Mouse (Mus musculus): ENCODE measurements at regions not wholly inside any gene's neighbourhood (a gene's known extent, or its start where the extent isn't known, plus 50 kb on each side); places are given as distances from the start of the nearest gene placed in this dataset.
A peak's percentile ranks its signal among the peaks of the same experiment; 100 is the strongest.

DNA sequence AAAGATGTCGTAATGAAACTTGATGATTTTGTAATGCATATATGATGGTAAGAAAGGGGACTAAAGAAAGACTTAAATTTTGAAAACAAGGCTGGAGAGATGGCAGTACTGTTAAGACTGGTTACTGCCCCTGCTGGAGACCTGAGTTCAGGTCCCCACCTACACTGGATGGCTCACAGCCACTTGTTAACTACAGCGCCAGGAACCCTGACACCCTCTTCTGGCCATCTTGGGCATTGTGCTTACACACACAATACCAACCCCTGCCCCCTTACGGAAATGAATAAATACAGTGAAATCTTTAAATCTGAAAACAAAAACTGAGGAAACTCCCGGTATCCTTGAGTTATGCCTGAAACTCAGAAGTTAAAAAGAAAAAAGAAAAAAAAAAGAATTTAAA is 131.7 kb upstream of the Dynlrb2 start:
- DNase-seq = peak; percentile 35
- Histone ChIP-seq H3K4me1 (ENCODE audit: control insufficient read depth, insufficient read depth, low read length) (peaks cover 6% of the 10 kb centered on the region), H3K4me3 (replicated peaks; ENCODE audit: insufficient read depth, low read depth, low read length) (no peak overlapping the region), H3K27ac (ENCODE audit: insufficient read depth, low read length) (no peak overlapping the region), H3K27me3 (ENCODE audit: control insufficient read depth, insufficient read depth, low read length) (no peaks in the 10 kb centered on the region)
- no peak for TF ChIP-seq POLR2A (IDR thresholded peaks at IDR 0.05; ENCODE audit: borderline replicate concordance, insufficient read depth, low read length)
- peak; percentile 54; the same call in 1 of the 2 replicates for TF ChIP-seq CTCF (IDR thresholded peaks at IDR 0.05; ENCODE audit: borderline replicate concordance, insufficient read depth, low read depth, low read length)
- WGBS = 73% methylated on average over 4 of the region's 4 CpGs

- TF ChIP-seq CTCF (IDR thresholded peaks at IDR 0.05; ENCODE audit: borderline replicate concordance, insufficient read depth, low read depth, low read length) (no peak), POLR2A (IDR thresholded peaks at IDR 0.05; ENCODE audit: borderline replicate concordance, insufficient read depth, low read length) (no peak)
- peak; percentile 86 to 92 for DNase-seq
- no peaks in the 10 kb centered on the region for H3K27me3 ChIP-seq (ENCODE audit: control insufficient read depth, insufficient read depth, low read length)
- no peak overlapping the region for H3K4me3 ChIP-seq (replicated peaks; ENCODE audit: insufficient read depth, low read depth, low read length)
- 3% methylated on average over 3 of the region's 3 CpGs for WGBS
- peak overlapping the region; percentile 23; the same call in 1 of the 2 replicates for H3K27ac ChIP-seq (ENCODE audit: insufficient read depth, low read length)
- H3K4me1 ChIP-seq (ENCODE audit: control insufficient read depth, insufficient read depth, low read length) = peaks cover 6% of the 10 kb centered on the region
These were observed 132.2 kb upstream of the Dynlrb2 start for GRCm38 (mm10) chr8:116372574-116372973.

DNA sequence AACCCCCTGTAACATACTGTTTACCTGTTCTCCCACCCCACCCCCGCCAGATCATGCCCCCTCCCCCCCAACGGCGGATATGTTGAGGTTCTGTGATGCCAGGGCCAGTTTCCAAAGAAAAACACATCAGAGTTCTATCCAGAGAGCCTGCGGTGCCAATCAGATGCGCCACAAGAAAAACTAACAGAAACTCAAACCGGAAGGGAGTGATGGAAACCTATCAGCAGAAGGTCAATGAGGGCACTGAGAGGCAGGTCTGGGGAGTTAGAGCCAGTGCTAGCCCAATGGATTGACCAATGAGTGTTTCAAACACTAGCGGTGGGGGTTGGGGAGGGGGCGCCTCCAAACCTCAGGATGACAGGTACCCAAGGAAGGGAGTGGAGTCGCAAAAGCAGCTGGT is 132.7 kb upstream of the Dynlrb2 start:
- Histone ChIP-seq H3K27me3 (ENCODE audit: control insufficient read depth, insufficient read depth, low read length) (no peaks in the 10 kb centered on the region), H3K4me3 (replicated peaks; ENCODE audit: insufficient read depth, low read depth, low read length) (no peak overlapping the region), H3K27ac (ENCODE audit: insufficient read depth, low read length) (no peak overlapping the region), H3K4me1 (ENCODE audit: control insufficient read depth, insufficient read depth, low read length) (peaks cover 6% of the 10 kb centered on the region)
- no peak for TF ChIP-seq POLR2A (IDR thresholded peaks at IDR 0.05; ENCODE audit: borderline replicate concordance, insufficient read depth, low read length)
- no peak for TF ChIP-seq CTCF (IDR thresholded peaks at IDR 0.05; ENCODE audit: borderline replicate concordance, insufficient read depth, low read depth, low read length)
- 75% methylated on average over 9 of the region's 9 CpGs for WGBS
- no peak for DNase-seq

- WGBS = 45% methylated on average over 6 of the region's 6 CpGs
- H3K27me3 ChIP-seq (ENCODE audit: control insufficient read depth, insufficient read depth, low read length) = no peaks in the 10 kb centered on the region
- DNase-seq = peak in 1 of 2 experiments; percentile 21
- H3K4me3 ChIP-seq (replicated peaks; ENCODE audit: insufficient read depth, low read depth, low read length) = no peak overlapping the region
- peaks cover 7% of the 10 kb centered on the region for H3K4me1 ChIP-seq (ENCODE audit: control insufficient read depth, insufficient read depth, low read length)
- H3K27ac ChIP-seq (ENCODE audit: insufficient read depth, low read length) = no peak overlapping the region
- TF ChIP-seq CTCF (IDR thresholded peaks at IDR 0.05; ENCODE audit: borderline replicate concordance, insufficient read depth, low read depth, low read length) (no peak), POLR2A (IDR thresholded peaks at IDR 0.05; ENCODE audit: borderline replicate concordance, insufficient read depth, low read length) (no peak)
These were observed 137.3 kb upstream of the Dynlrb2 start for GRCm38 (mm10) chr8:116367491-116367890.

GRCm38 (mm10) chr8:116366706-116367105 is 138.1 kb upstream of the Dynlrb2 start:
- 82% methylated on average over 3 of the region's 3 CpGs for WGBS
- no peak overlapping the region for H3K4me3 ChIP-seq (replicated peaks; ENCODE audit: insufficient read depth, low read depth, low read length)
- TF ChIP-seq CTCF (IDR thresholded peaks at IDR 0.05; ENCODE audit: borderline replicate concordance, insufficient read depth, low read depth, low read length) = no peak
- TF ChIP-seq POLR2A (IDR thresholded peaks at IDR 0.05; ENCODE audit: borderline replicate concordance, insufficient read depth, low read length) = no peak
- H3K27ac ChIP-seq (ENCODE audit: insufficient read depth, low read length) = no peak overlapping the region
- H3K27me3 ChIP-seq (ENCODE audit: control insufficient read depth, insufficient read depth, low read length) = no peaks in the 10 kb centered on the region
- DNase-seq = no peak
- H3K4me1 ChIP-seq (ENCODE audit: control insufficient read depth, insufficient read depth, low read length) = peaks cover 3% of the 10 kb centered on the region; the same call in 1 of the 2 replicates

DNA sequence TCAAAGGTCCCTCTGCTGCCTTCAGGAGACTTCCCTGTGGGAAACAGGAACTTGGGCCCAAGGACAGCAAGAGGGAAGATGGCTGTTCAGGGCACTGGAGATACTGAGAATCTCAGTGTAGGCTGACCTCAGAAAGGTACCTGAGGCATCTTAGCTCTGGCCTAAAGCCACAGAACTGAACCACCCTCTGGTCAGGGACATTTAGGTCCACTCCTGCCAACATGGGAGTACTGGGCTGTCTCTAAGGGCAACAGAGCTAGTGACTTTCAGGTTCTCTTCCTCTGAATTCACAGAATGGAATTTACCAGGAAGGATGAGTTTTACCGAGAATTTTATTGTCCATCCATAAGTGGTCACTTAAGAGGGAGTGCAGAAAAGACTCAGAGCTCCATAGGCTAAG is 140.0 kb upstream of the Dynlrb2 start:
- no peak for DNase-seq
- no peaks in the 10 kb centered on the region for H3K27me3 ChIP-seq (ENCODE audit: control insufficient read depth, insufficient read depth, low read length)
- H3K4me3 ChIP-seq (replicated peaks; ENCODE audit: insufficient read depth, low read depth, low read length) = no peak overlapping the region
- no peak overlapping the region for H3K27ac ChIP-seq (ENCODE audit: insufficient read depth, low read length)
- WGBS = 97% methylated on average over 1 of the region's 1 CpGs
- peaks cover 3% of the 10 kb centered on the region; the same call in 1 of the 2 replicates for H3K4me1 ChIP-seq (ENCODE audit: control insufficient read depth, insufficient read depth, low read length)
- TF ChIP-seq POLR2A (IDR thresholded peaks at IDR 0.05; ENCODE audit: borderline replicate concordance, insufficient read depth, low read length) (no peak), CTCF (IDR thresholded peaks at IDR 0.05; ENCODE audit: borderline replicate concordance, insufficient read depth, low read depth, low read length) (no peak)

GRCm38 (mm10) chr8:116364172-116364571 is 140.6 kb upstream of the Dynlrb2 start:
- DNase-seq = peak; percentile 39 to 46
- H3K27ac ChIP-seq (ENCODE audit: insufficient read depth, low read length) = no peak overlapping the region
- H3K4me1 ChIP-seq (ENCODE audit: control insufficient read depth, insufficient read depth, low read length) = peaks cover 3% of the 10 kb centered on the region; the same call in 1 of the 2 replicates
- H3K4me3 ChIP-seq (replicated peaks; ENCODE audit: insufficient read depth, low read depth, low read length) = no peak overlapping the region
- no peak for TF ChIP-seq POLR2A (IDR thresholded peaks at IDR 0.05; ENCODE audit: borderline replicate concordance, insufficient read depth, low read length)
- TF ChIP-seq CTCF (IDR thresholded peaks at IDR 0.05; ENCODE audit: borderline replicate concordance, insufficient read depth, low read depth, low read length) = peak; percentile 62
- WGBS = 70% methylated on average over 2 of the region's 2 CpGs
- H3K27me3 ChIP-seq (ENCODE audit: control insufficient read depth, insufficient read depth, low read length) = no peaks in the 10 kb centered on the region

DNA sequence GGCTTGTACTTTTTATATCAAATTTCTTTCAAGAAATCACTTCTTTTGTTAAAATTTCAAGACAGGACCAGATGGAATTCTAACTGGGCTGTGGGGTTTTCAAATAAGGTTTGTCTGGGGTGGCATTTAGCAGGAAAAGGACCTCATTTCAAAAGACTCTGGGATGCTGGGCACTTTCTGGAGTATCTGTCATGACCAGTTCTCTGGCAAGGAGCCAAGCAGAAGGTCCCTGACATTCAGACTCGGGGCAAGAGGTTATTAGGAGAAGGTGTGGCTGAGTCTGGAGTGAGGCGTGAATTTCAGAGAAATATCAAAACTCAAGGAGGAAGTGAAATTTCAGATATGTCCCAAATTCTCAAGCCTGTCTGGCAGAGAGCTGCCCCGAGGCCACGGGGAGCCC is 142.4 kb upstream of the Dynlrb2 start:
- Histone ChIP-seq H3K27ac (ENCODE audit: insufficient read depth, low read length) (no peak overlapping the region), H3K4me1 (ENCODE audit: control insufficient read depth, insufficient read depth, low read length) (peaks cover 3% of the 10 kb centered on the region; the same call in 1 of the 2 replicates), H3K4me3 (replicated peaks; ENCODE audit: insufficient read depth, low read depth, low read length) (no peak overlapping the region), H3K27me3 (ENCODE audit: control insufficient read depth, insufficient read depth, low read length) (no peaks in the 10 kb centered on the region)
- no peak for TF ChIP-seq POLR2A (IDR thresholded peaks at IDR 0.05; ENCODE audit: borderline replicate concordance, insufficient read depth, low read length)
- TF ChIP-seq CTCF (IDR thresholded peaks at IDR 0.05; ENCODE audit: borderline replicate concordance, insufficient read depth, low read depth, low read length) = no peak
- 58% methylated on average over 4 of the region's 4 CpGs for WGBS
- no peak for DNase-seq

Data from cerebellum, adult 2 months (tissue).